Mouse (Mus musculus) right cerebral cortex, adult 18-20 months (tissue): ENCODE data around the gene Omt2b.
"Not testable (repeated sequence)": the region's sequence is repeated elsewhere in the genome, so short reads cannot be mapped to it uniquely, and the experiment has no call there.

Source experiments
- DNase-seq: peaks from one replicate; pipeline ENCODE4 v3.0.0; 2022; ENCODE audit warnings: mixed read lengths

Gene Omt2b

GRCm38 (mm10) chr9:78327289-78327688 is at the start of gene Omt2b:
Omt2b (plus strand) TSS chr9:78327589.
- DNase-seq = not testable (repeated sequence)

GRCm38 (mm10) chr9:78282002-78282711 is 45.2 kb upstream of the Omt2b start:
- not testable (repeated sequence) for DNase-seq

GRCm38 (mm10) chr9:78289063-78289462 is 38.3 kb upstream of the Omt2b start:
- DNase-seq = not testable (repeated sequence)

GRCm38 (mm10) chr9:78289723-78290122 is 37.7 kb upstream of the Omt2b start, which contains the start of gene Gm10639:
Gm10639 (plus strand) TSS chr9:78289923.
- DNase-seq = not testable (repeated sequence)

GRCm38 (mm10) chr9:78292462-78292861 is 34.9 kb upstream of the Omt2b start:
- not testable (repeated sequence) for DNase-seq

- DNase-seq = not testable (repeated sequence)
Observed at GRCm38 (mm10) chr9:78293683-78294082, 33.7 kb upstream of the Omt2b start.

- DNase-seq = not testable (repeated sequence)
Observed at GRCm38 (mm10) chr9:78294781-78295180, 32.6 kb upstream of the Omt2b start.

GRCm38 (mm10) chr9:78296089-78296488 is 31.3 kb upstream of the Omt2b start:
- peak; percentile 12 for DNase-seq

GRCm38 (mm10) chr9:78298232-78298631 is 29.2 kb upstream of the Omt2b start:
- DNase-seq = no peak

- DNase-seq = not testable (repeated sequence)
Observed at GRCm38 (mm10) chr9:78299143-78299542, 28.2 kb upstream of the Omt2b start.

- not testable (repeated sequence) for DNase-seq
Observed at GRCm38 (mm10) chr9:78308122-78308521, 19.3 kb upstream of the Omt2b start.

- no peak for DNase-seq
Observed at GRCm38 (mm10) chr9:78314696-78315095, 12.7 kb upstream of the Omt2b start, which contains the start of gene Omt2a. Omt2a (minus strand) TSS chr9:78314796.

GRCm38 (mm10) chr9:78319499-78319898 is 7.9 kb upstream of the Omt2b start:
- DNase-seq = no peak

GRCm38 (mm10) chr9:78337050-78337449 is 9.7 kb downstream of the Omt2b start:
- not testable (repeated sequence) for DNase-seq

GRCm38 (mm10) chr9:78340324-78340723 is 12.9 kb downstream of the Omt2b start:
- not testable (repeated sequence) for DNase-seq

- DNase-seq = not testable (repeated sequence)
Observed at GRCm38 (mm10) chr9:78342494-78342893, 15.1 kb downstream of the Omt2b start.

- DNase-seq = not testable (repeated sequence)
Observed at GRCm38 (mm10) chr9:78343055-78343454, 15.7 kb downstream of the Omt2b start.

GRCm38 (mm10) chr9:78345235-78345634 is 17.8 kb downstream of the Omt2b start:
- DNase-seq = not testable (repeated sequence)

GRCm38 (mm10) chr9:78347004-78347403 is 19.6 kb downstream of the Omt2b start:
- no peak for DNase-seq

- not testable (repeated sequence) for DNase-seq
Observed at GRCm38 (mm10) chr9:78348206-78349004, 21.0 kb downstream of the Omt2b start.

- not testable (repeated sequence) for DNase-seq
Observed at GRCm38 (mm10) chr9:78349141-78349540, 21.8 kb downstream of the Omt2b start.

- not testable (repeated sequence) for DNase-seq
Observed at GRCm38 (mm10) chr9:78350007-78350406, 22.6 kb downstream of the Omt2b start.

GRCm38 (mm10) chr9:78351504-78352220 is 24.3 kb downstream of the Omt2b start:
- no peak for DNase-seq
